Mouse (Mus musculus): Measurements from ENCODE around the gene Bcl2l13. TPM values are rescaled to one million over a fixed set of nuclear protein-coding genes. Genes with fewer than 3 reads are reported as not detected.

The Bcl2l13 gene
- polyA plus RNA-seq, 1 experiment from 2014 or later, result 23.9 TPM

GRCm38 (mm10) chr6:120933670-120934069, 97.7 kb downstream of the Bcl2l13 start:
- H3K4me3 ChIP-seq (ENCODE audit: low read depth, low read length), result no peak overlapping the region
- no peak overlapping the region for H3K4me2 ChIP-seq (replicated peaks; ENCODE audit: low read depth, low read length)
- H3K4me1 ChIP-seq (ENCODE audit: control insufficient read depth, insufficient read depth, low read length), result no peaks in the 10 kb centered on the region
- peaks cover 9% of the 10 kb centered on the region for H3K36me3 ChIP-seq (ENCODE audit: control insufficient read depth, insufficient read depth, low read length)
- 90% methylated on average over 7 of the region's 7 CpGs for WGBS
- ATAC-seq (ENCODE audit: insufficient number of reproducible peaks, insufficient read depth, low FRiP score, low read depth), result no peak
- H3K27me3 ChIP-seq (ENCODE audit: control insufficient read depth, insufficient read depth, low read length), result no peaks in the 10 kb centered on the region
- H3K9me3 ChIP-seq (ENCODE audit: control insufficient read depth, low read depth, low read length), result no peaks in the 10 kb centered on the region
- H3K9ac ChIP-seq (replicated peaks; ENCODE audit: low read depth, low read length), result no peak overlapping the region
- H3K27ac ChIP-seq (ENCODE audit: low read length), result no peak overlapping the region

DNA sequence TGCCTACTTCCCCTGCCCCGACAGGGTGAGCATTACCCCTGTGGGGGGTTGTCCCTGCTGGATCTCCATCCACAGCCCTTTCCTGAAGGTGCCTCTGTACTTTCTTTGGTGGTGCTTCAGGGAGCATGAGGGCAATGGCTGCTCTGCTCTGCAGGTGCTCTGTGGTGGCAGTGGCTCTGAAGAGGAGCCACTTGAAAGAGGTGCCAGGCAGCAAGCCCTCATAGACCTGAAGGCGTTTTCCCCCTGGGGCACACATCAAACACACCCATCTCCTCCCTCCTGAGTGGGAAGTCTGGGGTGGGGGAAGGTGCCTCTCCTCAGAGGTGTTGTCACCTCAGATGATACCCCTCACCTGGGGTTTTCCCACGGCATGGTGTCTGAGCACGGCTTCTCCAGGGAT, 98.2 kb downstream of the Bcl2l13 start:
- no peaks in the 10 kb centered on the region for H3K4me1 ChIP-seq (ENCODE audit: control insufficient read depth, insufficient read depth, low read length)
- H3K27me3 ChIP-seq (ENCODE audit: control insufficient read depth, insufficient read depth, low read length), result no peaks in the 10 kb centered on the region
- H3K4me2 ChIP-seq (replicated peaks; ENCODE audit: low read depth, low read length), result no peak overlapping the region
- H3K27ac ChIP-seq (ENCODE audit: low read length), result no peak overlapping the region
- no peak overlapping the region for H3K4me3 ChIP-seq (ENCODE audit: low read depth, low read length)
- H3K36me3 ChIP-seq (ENCODE audit: control insufficient read depth, insufficient read depth, low read length), result peaks cover 9% of the 10 kb centered on the region
- no peak for ATAC-seq (ENCODE audit: insufficient number of reproducible peaks, insufficient read depth, low FRiP score, low read depth)
- no peaks in the 10 kb centered on the region for H3K9me3 ChIP-seq (ENCODE audit: control insufficient read depth, low read depth, low read length)
- no peak overlapping the region for H3K9ac ChIP-seq (replicated peaks; ENCODE audit: low read depth, low read length)
- WGBS, result 67% methylated on average over 4 of the region's 4 CpGs

DNA sequence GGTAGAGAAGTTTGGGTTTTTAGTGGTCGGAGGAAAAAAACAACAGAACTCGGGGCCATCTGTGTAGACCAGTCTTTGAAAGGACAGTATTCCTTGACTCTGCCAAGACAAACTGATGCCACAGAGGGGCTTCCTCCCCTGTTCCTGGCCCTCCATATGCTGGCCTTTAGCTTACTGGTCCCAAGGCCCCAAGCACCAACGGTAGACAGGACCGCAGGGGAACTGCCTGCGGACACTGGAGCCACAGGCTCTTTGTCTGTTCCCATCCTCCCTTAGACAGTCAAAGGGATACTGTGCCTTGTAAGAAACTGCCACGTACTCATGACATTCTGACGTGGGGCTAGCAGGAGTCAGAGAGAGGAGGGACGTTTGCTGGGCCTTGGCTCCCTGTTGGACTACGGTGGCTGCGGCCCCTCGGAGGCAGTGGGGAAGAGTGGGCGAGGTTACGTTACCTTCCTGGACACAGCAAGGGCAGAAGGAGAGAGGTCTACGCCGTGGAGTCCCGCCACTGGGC, 101.1 kb downstream of the Bcl2l13 start:
- Histone ChIP-seq H3K4me3 (ENCODE audit: low read depth, low read length) (no peak overlapping the region), H3K27ac (ENCODE audit: low read length) (no peak overlapping the region), H3K4me1 (ENCODE audit: control insufficient read depth, insufficient read depth, low read length) (no peaks in the 10 kb centered on the region), H3K27me3 (ENCODE audit: control insufficient read depth, insufficient read depth, low read length) (no peaks in the 10 kb centered on the region), H3K4me2 (replicated peaks; ENCODE audit: low read depth, low read length) (no peak overlapping the region), H3K9ac (replicated peaks; ENCODE audit: low read depth, low read length) (no peak overlapping the region), H3K36me3 (ENCODE audit: control insufficient read depth, insufficient read depth, low read length) (peaks cover 9% of the 10 kb centered on the region), H3K9me3 (ENCODE audit: control insufficient read depth, low read depth, low read length) (no peaks in the 10 kb centered on the region)
- ATAC-seq (ENCODE audit: insufficient number of reproducible peaks, insufficient read depth, low FRiP score, low read depth), result no peak
- WGBS, result 83% methylated on average over 16 of the region's 16 CpGs

DNA sequence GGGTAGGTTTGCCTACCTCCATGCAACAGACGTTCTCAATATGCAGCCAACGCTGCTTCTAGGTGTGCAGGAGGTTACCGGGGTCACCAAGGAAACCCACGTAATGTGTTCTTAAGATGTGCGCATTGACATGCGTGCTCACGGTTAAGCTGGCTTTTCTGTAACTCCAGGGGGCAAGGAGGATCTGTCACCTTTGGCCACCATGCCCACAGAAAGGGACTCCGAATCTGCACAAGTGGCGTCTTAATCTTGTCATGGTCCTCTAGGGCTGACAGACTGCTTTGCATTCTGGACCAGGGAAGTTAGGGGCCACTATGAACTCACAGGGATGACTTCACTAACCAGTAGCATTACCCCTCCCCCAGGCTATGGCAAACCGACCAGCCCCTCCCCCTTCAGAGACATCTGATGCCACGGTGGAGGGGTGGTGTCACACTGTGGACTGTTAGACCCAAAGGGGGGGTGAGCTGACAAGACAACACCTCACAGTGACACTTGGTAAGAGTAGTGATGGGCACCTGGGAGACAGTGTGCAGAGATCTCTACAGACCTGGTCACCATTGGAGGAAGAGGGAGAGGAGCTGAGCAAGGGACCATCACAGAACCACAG, 102.1 kb downstream of the Bcl2l13 start:
- no peak overlapping the region for H3K4me2 ChIP-seq (replicated peaks; ENCODE audit: low read depth, low read length)

DNA sequence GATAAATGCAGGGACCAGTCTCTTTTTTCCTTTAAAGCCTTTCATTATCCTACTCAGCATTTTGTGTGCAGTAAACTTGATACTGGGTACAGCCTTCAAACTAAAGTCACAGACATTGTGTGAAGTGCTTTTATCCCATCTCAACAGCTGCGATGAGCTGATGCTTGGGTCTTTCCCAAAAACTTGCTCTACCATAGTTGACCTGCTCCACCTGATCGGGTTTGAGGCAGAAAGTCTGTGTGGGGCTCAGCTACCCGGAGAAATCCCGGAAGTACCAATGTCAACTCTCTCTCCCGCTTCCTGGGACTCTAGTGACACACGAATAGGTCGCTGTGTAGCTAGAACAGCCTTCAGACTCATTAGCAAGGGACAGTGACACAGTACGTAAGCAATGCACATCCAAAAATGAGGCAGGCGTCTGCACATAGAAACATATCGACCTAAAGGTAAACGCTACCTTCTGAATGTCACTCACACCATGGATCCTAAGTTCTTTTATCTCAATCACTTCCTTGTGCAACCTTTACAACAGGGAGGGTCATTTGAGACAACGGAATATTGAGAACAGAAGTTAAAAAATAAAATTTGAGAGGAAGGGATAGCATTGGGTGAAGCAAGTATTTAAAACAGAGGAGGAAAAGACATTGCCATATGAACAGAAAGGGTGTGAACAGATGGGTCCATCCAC, 102.9 kb downstream of the Bcl2l13 start:
- no peak overlapping the region for H3K9ac ChIP-seq (replicated peaks; ENCODE audit: low read depth, low read length)
- 86% methylated on average over 12 of the region's 12 CpGs for WGBS
- no peak overlapping the region for H3K4me2 ChIP-seq (replicated peaks; ENCODE audit: low read depth, low read length)
- no peaks in the 10 kb centered on the region for H3K4me1 ChIP-seq (ENCODE audit: control insufficient read depth, insufficient read depth, low read length)
- H3K4me3 ChIP-seq (ENCODE audit: low read depth, low read length), result no peak overlapping the region
- no peak overlapping the region for H3K27ac ChIP-seq (ENCODE audit: low read length)
- no peak for ATAC-seq (ENCODE audit: insufficient number of reproducible peaks, insufficient read depth, low FRiP score, low read depth)
- H3K9me3 ChIP-seq (ENCODE audit: control insufficient read depth, low read depth, low read length), result no peaks in the 10 kb centered on the region
- H3K36me3 ChIP-seq (ENCODE audit: control insufficient read depth, insufficient read depth, low read length), result peaks cover 8% of the 10 kb centered on the region
- H3K27me3 ChIP-seq (ENCODE audit: control insufficient read depth, insufficient read depth, low read length), result no peaks in the 10 kb centered on the region

More for the DNA sequence above, 102.1 kb downstream of the Bcl2l13 start:
- Histone ChIP-seq H3K27ac (ENCODE audit: low read length) (no peak overlapping the region), H3K4me1 (ENCODE audit: control insufficient read depth, insufficient read depth, low read length) (no peaks in the 10 kb centered on the region), H3K4me3 (ENCODE audit: low read depth, low read length) (no peak overlapping the region), H3K36me3 (ENCODE audit: control insufficient read depth, insufficient read depth, low read length) (peaks cover 9% of the 10 kb centered on the region), H3K9me3 (ENCODE audit: control insufficient read depth, low read depth, low read length) (no peaks in the 10 kb centered on the region), H3K9ac (replicated peaks; ENCODE audit: low read depth, low read length) (no peak overlapping the region), H3K27me3 (ENCODE audit: control insufficient read depth, insufficient read depth, low read length) (no peaks in the 10 kb centered on the region)
- peak; percentile 20; the same call in 1 of the 2 replicates for ATAC-seq (ENCODE audit: insufficient number of reproducible peaks, insufficient read depth, low FRiP score, low read depth)
- 78% methylated on average over 11 of the region's 11 CpGs for WGBS

- no peak for ATAC-seq (ENCODE audit: insufficient number of reproducible peaks, insufficient read depth, low FRiP score, low read depth)
- Histone ChIP-seq H3K4me3 (ENCODE audit: low read depth, low read length) (no peak overlapping the region), H3K4me1 (ENCODE audit: control insufficient read depth, insufficient read depth, low read length) (no peaks in the 10 kb centered on the region), H3K4me2 (replicated peaks; ENCODE audit: low read depth, low read length) (no peak overlapping the region), H3K27ac (ENCODE audit: low read length) (no peak overlapping the region), H3K27me3 (ENCODE audit: control insufficient read depth, insufficient read depth, low read length) (no peaks in the 10 kb centered on the region), H3K9me3 (ENCODE audit: control insufficient read depth, low read depth, low read length) (no peaks in the 10 kb centered on the region), H3K36me3 (ENCODE audit: control insufficient read depth, insufficient read depth, low read length) (no peaks in the 10 kb centered on the region; the same call in 1 of the 2 replicates), H3K9ac (replicated peaks; ENCODE audit: low read depth, low read length) (no peak overlapping the region)
- WGBS, result 90% methylated on average over 3 of the region's 3 CpGs
These were observed 103.8 kb downstream of the Bcl2l13 start for GRCm38 (mm10) chr6:120939783-120940182.

GRCm38 (mm10) chr6:120940446-120941083, 104.6 kb downstream of the Bcl2l13 start:
- no peaks in the 10 kb centered on the region for H3K4me1 ChIP-seq (ENCODE audit: control insufficient read depth, insufficient read depth, low read length)
- no peak overlapping the region for H3K27ac ChIP-seq (ENCODE audit: low read length)
- no peak for ATAC-seq (ENCODE audit: insufficient number of reproducible peaks, insufficient read depth, low FRiP score, low read depth)
- H3K4me3 ChIP-seq (ENCODE audit: low read depth, low read length), result no peak overlapping the region
- no peak overlapping the region for H3K9ac ChIP-seq (replicated peaks; ENCODE audit: low read depth, low read length)
- H3K9me3 ChIP-seq (ENCODE audit: control insufficient read depth, low read depth, low read length), result no peaks in the 10 kb centered on the region
- H3K4me2 ChIP-seq (replicated peaks; ENCODE audit: low read depth, low read length), result no peak overlapping the region
- 88% methylated on average over 7 of the region's 7 CpGs for WGBS
- no peaks in the 10 kb centered on the region; the same call in 1 of the 2 replicates for H3K36me3 ChIP-seq (ENCODE audit: control insufficient read depth, insufficient read depth, low read length)
- H3K27me3 ChIP-seq (ENCODE audit: control insufficient read depth, insufficient read depth, low read length), result no peaks in the 10 kb centered on the region

GRCm38 (mm10) chr6:120941084-120941481, 105.1 kb downstream of the Bcl2l13 start:
- no peaks in the 10 kb centered on the region for H3K9me3 ChIP-seq (ENCODE audit: control insufficient read depth, low read depth, low read length)
- H3K4me1 ChIP-seq (ENCODE audit: control insufficient read depth, insufficient read depth, low read length), result no peaks in the 10 kb centered on the region
- no peaks in the 10 kb centered on the region for H3K27me3 ChIP-seq (ENCODE audit: control insufficient read depth, insufficient read depth, low read length)
- H3K27ac ChIP-seq (ENCODE audit: low read length), result no peak overlapping the region
- no peak for ATAC-seq (ENCODE audit: insufficient number of reproducible peaks, insufficient read depth, low FRiP score, low read depth)
- no peak overlapping the region for H3K9ac ChIP-seq (replicated peaks; ENCODE audit: low read depth, low read length)
- 80% methylated on average over 7 of the region's 7 CpGs for WGBS
- H3K4me2 ChIP-seq (replicated peaks; ENCODE audit: low read depth, low read length), result no peak overlapping the region
- no peaks in the 10 kb centered on the region; the same call in 1 of the 2 replicates for H3K36me3 ChIP-seq (ENCODE audit: control insufficient read depth, insufficient read depth, low read length)
- H3K4me3 ChIP-seq (ENCODE audit: low read depth, low read length), result no peak overlapping the region
